Mouse (Mus musculus): ENCODE measurements around the gene Tgoln1.

DNA sequence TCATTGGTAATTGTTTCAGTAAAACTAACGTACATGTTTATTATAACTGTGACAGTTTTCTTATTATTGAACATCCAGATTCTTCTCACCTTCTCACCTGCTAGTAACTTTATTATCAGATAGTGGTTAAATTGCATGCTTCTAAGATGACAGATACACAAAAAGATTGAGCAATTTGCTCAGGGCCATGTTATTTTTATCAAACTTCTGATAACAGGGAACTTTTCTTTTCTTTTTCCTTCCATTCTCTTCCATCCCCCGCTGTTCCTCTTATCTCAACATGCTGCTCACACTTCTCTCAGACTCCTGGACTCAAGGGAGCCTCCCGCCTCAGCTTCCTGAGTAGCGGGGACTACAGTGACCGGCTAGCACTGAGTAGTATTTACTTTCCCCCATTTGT lies 4.1 kb upstream of the Tgoln1 start:
- no peak for TF ChIP-seq POLR2A (IDR thresholded peaks at IDR 0.05; ENCODE audit: borderline replicate concordance, control insufficient read depth, low read depth, low read length)
- no peak for TF ChIP-seq CTCF (IDR thresholded peaks at IDR 0.05; ENCODE audit: control insufficient read depth, insufficient read depth, low read length)

All from bone marrow, adult 2 months (tissue).